Mouse (Mus musculus) midbrain, embryonic 11.5 days (tissue): ENCODE measurements around the gene Ltbr. TPM values are rescaled to one million over a fixed set of nuclear protein-coding genes. Genes with fewer than 3 reads are reported as not detected.

Experiments used
- ATAC-seq: fragments of 200-750 bp; cut with Nextera tagmentation; 2 replicates; pipeline ENCODE4 v1.8.0; 2017; ENCODE audit warnings: moderate TSS enrichment, moderate library complexity; ENCODE audit not compliant: low FRiP score
- DNase-seq: peaks from one replicate; pipeline ENCODE4 v3.0.0; 2015; ENCODE audit warnings: low spot score; ENCODE audit errors: missing footprints
- H3K27ac ChIP-seq: fragments of 300-500 bp; sonication (generic); 2 replicates; pipeline ENCODE4 v1.5.1; 2014; ENCODE audit warnings: low read depth, low read length
- H3K27me3 ChIP-seq: fragments of 300-500 bp; sonication (generic); 2 replicates; pipeline ENCODE4 v1.6.1; 2014; ENCODE audit warnings: mild to moderate bottlenecking, low read length, moderate library complexity, mixed read lengths; ENCODE audit not compliant: control insufficient read depth, insufficient read depth
- H3K36me3 ChIP-seq: fragments of 300-500 bp; sonication (generic); 2 replicates; pipeline ENCODE4 v1.6.1; 2014; ENCODE audit warnings: mild to moderate bottlenecking, low read length, moderate library complexity, mixed read lengths; ENCODE audit not compliant: control insufficient read depth, insufficient read depth
- H3K4me1 ChIP-seq: fragments of 300-500 bp; sonication (generic); 2 replicates; pipeline ENCODE4 v1.6.1; 2014; ENCODE audit warnings: low read length; ENCODE audit not compliant: control insufficient read depth, insufficient read depth
- H3K4me2 ChIP-seq: fragments of 300-500 bp; sonication (generic); 2 replicates; pipeline ENCODE4 v1.6.1; 2014; ENCODE audit warnings: mild to moderate bottlenecking, moderate library complexity
- H3K4me3 ChIP-seq: fragments of 300-500 bp; sonication (generic); 2 replicates; pipeline ENCODE4 v1.5.1; 2014; ENCODE audit warnings: low read depth, low read length
- H3K9ac ChIP-seq: fragments of 300-500 bp; sonication (generic); 2 replicates; pipeline ENCODE4 v1.6.1; 2014; ENCODE audit warnings: low read length
- H3K9me3 ChIP-seq: fragments of 300-500 bp; sonication (generic); 2 replicates; pipeline ENCODE4 v1.6.1; 2016; ENCODE audit warnings: low read length; ENCODE audit not compliant: control insufficient read depth
- WGBS: fragments of 180-500 bp; shearing (Covaris S2); extraction: QIAGEN DNeasy Blood & Tissue Kit; methylation state at CpG from one replicate; pipeline ENCODE4 v1.1.7; 2014; 5-methylcytosine and 5-hydroxymethylcytosine counted together
- polyA plus RNA-seq: library from polyadenylated mRNA; unstranded; fragments of >200 nt; fragmentation: Nextera tagmentation; extraction: Ambion mirVana; gene quantifications from 2 replicates; pipeline ENCODE4 v1.2.1, GENCODE M21; 2014

Gene Ltbr
- polyA plus RNA-seq, 1 experiment from 2014 or later, result 18.0 TPM

DNA sequence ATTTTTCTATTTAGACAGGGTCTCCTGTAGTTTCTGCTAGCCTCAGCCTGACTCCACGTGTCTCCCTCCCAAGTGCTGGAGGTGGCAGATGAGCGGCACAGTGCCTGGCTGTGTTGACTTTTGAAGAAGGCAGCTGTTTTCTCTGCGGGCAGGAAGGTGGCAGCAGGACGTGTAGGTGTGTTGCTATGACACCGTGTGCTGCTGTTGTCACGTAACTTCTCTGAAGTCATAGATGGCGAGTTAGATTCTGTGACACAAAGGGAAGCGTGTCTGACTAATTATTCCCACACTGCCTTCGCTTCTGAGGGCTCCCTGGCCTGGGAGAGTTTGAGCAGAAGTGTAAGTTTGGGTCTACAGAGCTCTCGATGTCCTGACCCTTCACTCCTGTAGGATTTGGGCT is 48.4 kb downstream of the Ltbr start:
- H3K4me3 ChIP-seq, result no peak overlapping the region
- H3K9ac ChIP-seq, result no peak overlapping the region
- 63% methylated on average over 10 of the region's 10 CpGs for WGBS
- no peaks in the 10 kb centered on the region for H3K27me3 ChIP-seq
- H3K27ac ChIP-seq, result no peak overlapping the region
- DNase-seq (peak; percentile 69), ATAC-seq (no peak)
- H3K36me3 ChIP-seq, result no peaks in the 10 kb centered on the region
- no peaks in the 10 kb centered on the region for H3K4me1 ChIP-seq
- H3K9me3 ChIP-seq, result no peaks in the 10 kb centered on the region
- no peak overlapping the region for H3K4me2 ChIP-seq

DNA sequence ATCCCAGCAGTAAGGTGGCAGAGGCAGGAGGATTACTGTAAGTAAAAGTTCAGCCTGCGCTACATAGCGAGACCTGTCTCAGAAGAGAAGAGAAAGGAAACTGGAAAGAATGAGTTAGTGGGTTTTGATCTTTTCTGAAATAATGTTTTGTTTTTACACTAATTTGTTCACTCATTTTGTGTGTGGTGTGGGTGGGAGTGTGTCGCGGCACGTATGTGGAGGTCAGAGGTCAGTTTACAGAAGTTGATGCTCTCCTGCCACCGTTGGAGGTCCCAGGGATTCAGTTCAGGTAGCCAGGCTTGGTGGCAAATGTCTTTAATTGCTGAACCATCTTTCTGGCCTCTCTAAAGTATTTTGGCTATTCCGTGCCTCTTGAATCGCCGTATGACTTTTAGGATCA is 49.5 kb downstream of the Ltbr start:
- ATAC-seq (no peak), DNase-seq (no peak)
- H3K9me3 ChIP-seq, result no peaks in the 10 kb centered on the region
- H3K4me3 ChIP-seq, result no peak overlapping the region
- no peak overlapping the region for H3K9ac ChIP-seq
- no peak overlapping the region for H3K27ac ChIP-seq
- WGBS, result 89% methylated on average over 9 of the region's 9 CpGs
- no peaks in the 10 kb centered on the region for H3K36me3 ChIP-seq
- no peaks in the 10 kb centered on the region for H3K4me1 ChIP-seq
- H3K4me2 ChIP-seq, result no peak overlapping the region
- H3K27me3 ChIP-seq, result no peaks in the 10 kb centered on the region

DNA sequence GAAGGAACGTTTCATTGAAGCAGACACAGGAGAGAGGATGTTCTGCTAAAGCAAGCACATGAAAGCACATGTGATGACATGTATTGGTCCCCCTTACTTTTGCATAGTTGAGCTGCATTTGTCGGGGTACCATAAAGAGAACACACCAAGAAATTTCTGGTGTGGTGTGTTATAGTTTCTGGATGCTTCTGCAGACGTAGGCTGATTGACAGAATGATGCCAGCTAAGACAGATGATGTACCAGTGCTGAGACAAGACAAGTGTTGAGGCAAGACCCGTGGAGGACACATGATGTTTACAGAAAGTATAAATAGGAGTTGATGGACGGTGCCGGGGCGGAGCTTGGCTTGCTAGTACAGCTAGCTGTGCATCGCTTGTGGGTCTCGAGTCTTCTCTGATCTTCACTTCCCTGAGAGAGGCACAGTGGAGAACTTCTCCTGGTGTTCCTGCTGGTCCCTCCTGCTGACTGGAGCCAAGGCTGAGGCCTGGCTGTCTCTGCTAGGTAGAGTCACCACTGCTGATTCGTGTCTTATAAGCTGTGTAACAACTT is 53.6 kb downstream of the Ltbr start:
- no peak overlapping the region for H3K27ac ChIP-seq
- no peak for ATAC-seq
- H3K36me3 ChIP-seq, result no peaks in the 10 kb centered on the region
- H3K27me3 ChIP-seq, result no peaks in the 10 kb centered on the region
- no peak overlapping the region for H3K9ac ChIP-seq
- no peak for DNase-seq
- H3K4me2 ChIP-seq, result no peak overlapping the region
- H3K4me3 ChIP-seq, result no peak overlapping the region
- H3K9me3 ChIP-seq, result no peaks in the 10 kb centered on the region
- whole genome bisulfite sequencing, result 82% methylated on average over 10 of the region's 10 CpGs
- no peaks in the 10 kb centered on the region for H3K4me1 ChIP-seq

Other genes starting within 250 kb of the Ltbr start
- 0.11 TPM in 1 of 2 replicates, not detected in the other for gene Lpar5, start 246.0 kb downstream of the Ltbr start, polyA plus RNA-seq
- 96.9 and 99.3 TPM in 2 replicates for gene Chd4, start 217.9 kb downstream of the Ltbr start, polyA plus RNA-seq
- 55.1 and 58.4 TPM in 2 replicates for gene Nop2, start 182.0 kb downstream of the Ltbr start, polyA plus RNA-seq
- gene Iffo1, start 168.6 kb downstream of the Ltbr start, polyA plus RNA-seq, result 8.4 and 8.6 TPM in 2 replicates
- gene Gapdh, start 147.4 kb downstream of the Ltbr start, polyA plus RNA-seq, result 2,357 and 2,675 TPM in 2 replicates
- gene Ncapd2, start 122.2 kb downstream of the Ltbr start, polyA plus RNA-seq, result 127 and 140 TPM in 2 replicates
- gene Mrpl51, start 122.1 kb downstream of the Ltbr start, polyA plus RNA-seq, result 200 and 208 TPM in 2 replicates
- 1.3 and 1.4 TPM in 2 replicates for gene Vamp1, start 98.3 kb downstream of the Ltbr start, polyA plus RNA-seq
- 1.2 and 1.6 TPM in 2 replicates for gene Tapbpl, start 82.0 kb downstream of the Ltbr start, polyA plus RNA-seq
- 0.62 and 0.93 TPM in 2 replicates for gene Cd27, start 76.9 kb downstream of the Ltbr start, polyA plus RNA-seq
- gene Tuba3a, start 27.8 kb downstream of the Ltbr start, polyA plus RNA-seq, result 0.08 TPM in 1 of 2 replicates, not detected in the other
- gene Scnn1a, start 6.8 kb upstream of the Ltbr start, polyA plus RNA-seq, result 0.33 and 0.77 TPM in 2 replicates
- 19.0 and 19.2 TPM in 2 replicates for gene Tnfrsf1a, start 35.5 kb upstream of the Ltbr start, polyA plus RNA-seq
- not detected in 2 replicates for gene Plekhg6, start 66.9 kb upstream of the Ltbr start, polyA plus RNA-seq
- 34.7 and 40.9 TPM in 2 replicates for gene Cd9, start 180.9 kb upstream of the Ltbr start, polyA plus RNA-seq
- gene Vwf, start 232.9 kb upstream of the Ltbr start, polyA plus RNA-seq, result 13.9 and 15.8 TPM in 2 replicates